Mouse (Mus musculus): ENCODE measurements at regions not wholly inside any gene's neighbourhood (a gene's known extent, or its start where the extent isn't known, plus 50 kb on each side); places are given as distances from the start of the nearest gene placed in this dataset.
A peak's percentile ranks its signal among the peaks of the same experiment; 100 is the strongest.
"Not testable (repeated sequence)": the region's sequence is repeated elsewhere in the genome, so short reads cannot be mapped to it uniquely, and the experiment has no call there.

GRCm38 (mm10) chr3:106320061-106320460 is 85.9 kb downstream of the Chil6 start:
- peak in 1 of 2 experiments; percentile 31 for DNase-seq (ENCODE audit: inconsistent age in 2 of 2, low spot score in 1 of 2)

- DNase-seq (ENCODE audit: inconsistent age in 2 of 2, low spot score in 1 of 2), result no peak
These were observed 89.0 kb downstream of the Chil6 start for GRCm38 (mm10) chr3:106316974-106317373.

DNA sequence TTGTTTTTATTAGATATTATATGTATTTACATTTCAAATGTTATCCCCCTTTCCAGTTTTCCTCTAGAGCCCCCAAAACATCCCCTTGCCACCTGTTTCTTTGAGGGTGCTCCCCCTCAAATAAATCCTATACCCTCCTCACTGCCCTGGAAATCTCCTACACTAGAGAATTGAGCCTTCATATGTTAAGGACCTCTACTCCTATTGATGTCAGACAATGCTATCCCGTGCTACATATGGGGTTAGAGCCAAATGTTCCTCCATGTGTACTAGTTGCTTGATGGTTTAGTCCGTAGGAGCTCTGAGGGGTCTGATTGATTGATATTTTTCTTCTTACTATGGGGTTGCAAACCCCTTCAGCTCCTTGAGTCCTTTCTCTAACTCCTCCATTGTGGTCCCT is 73.6 kb upstream of the Chil4 start:
- no peak for DNase-seq (ENCODE audit: inconsistent age in 2 of 2, low spot score in 1 of 2)

DNA sequence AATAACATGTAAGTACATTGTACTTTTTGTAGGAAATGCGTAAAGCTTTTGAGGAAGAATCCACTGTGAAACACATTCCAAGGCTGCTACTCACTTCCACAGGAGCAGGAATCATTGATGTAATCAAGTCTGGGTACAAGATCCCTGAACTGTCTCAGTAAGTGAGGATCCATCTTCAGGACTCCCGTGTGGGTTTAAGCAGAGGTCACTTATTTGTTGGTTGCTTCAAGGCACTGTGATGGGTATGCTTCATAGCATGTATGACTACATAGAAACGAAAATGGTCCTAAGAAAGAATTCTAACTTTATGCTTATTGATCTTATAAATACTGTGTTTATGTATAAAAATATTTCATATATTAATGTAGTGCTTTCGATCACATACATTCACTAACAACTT is 72.6 kb upstream of the Chil4 start:
- no peak for DNase-seq (ENCODE audit: inconsistent age in 2 of 2, low spot score in 1 of 2)

DNA sequence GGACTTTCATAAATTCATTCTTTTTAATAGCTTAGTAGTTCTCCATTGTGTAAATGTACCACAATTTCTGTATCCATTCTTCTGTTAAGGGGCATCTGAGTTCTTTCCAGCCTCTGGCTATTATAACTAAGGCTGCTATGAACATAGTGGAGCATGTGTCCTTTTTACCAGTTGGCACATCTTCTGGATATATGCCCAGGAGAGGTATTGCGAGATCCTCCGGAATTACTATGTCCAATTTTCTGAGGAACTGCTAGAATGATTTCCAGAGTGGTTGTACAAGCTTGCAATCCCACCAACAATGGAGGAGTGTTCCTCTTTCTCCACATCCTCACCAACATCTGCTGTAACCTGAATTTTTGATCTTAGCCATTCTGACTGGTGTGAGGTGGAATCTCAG is 59.3 kb upstream of the Chil4 start:
- peak in 1 of 2 experiments; percentile 71 for DNase-seq (ENCODE audit: inconsistent age in 2 of 2, low spot score in 1 of 2)

DNA sequence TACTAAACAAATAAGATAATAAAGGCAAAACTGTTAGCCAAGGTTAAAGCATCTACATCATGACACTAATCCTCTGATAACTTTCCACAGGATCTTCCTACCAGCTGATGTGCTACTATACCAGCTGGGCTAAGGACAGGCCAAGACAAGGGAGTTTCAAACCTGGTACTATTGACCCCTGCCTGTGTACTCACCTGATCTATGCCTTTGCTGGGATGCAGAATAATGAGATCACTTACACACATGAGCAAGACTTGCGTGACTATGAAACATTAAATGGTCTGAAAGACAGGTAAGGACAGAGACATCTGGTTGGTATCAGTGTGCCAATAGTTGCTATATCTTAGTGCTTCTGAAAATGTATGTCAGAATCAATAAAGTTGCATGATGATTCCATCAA is 56.4 kb upstream of the Chil4 start:
- not testable (repeated sequence) for DNase-seq (ENCODE audit: inconsistent age in 2 of 2, low spot score in 1 of 2)

All from adrenal gland, adult (tissue).